Mouse (Mus musculus) lung, postnatal 36 days (tissue): ENCODE results near the gene Ank2.
"Not testable (repeated sequence)": the region's sequence is repeated elsewhere in the genome, so short reads cannot be mapped to it uniquely, and the experiment has no call there.

ENCODE experiments used
- DNase-seq: peaks from one replicate; pipeline ENCODE4 v3.0.0; 2022; ENCODE audit warnings: mixed read lengths

Gene Ank2

GRCm38 (mm10) chr3:127408684-127409550, 90.2 kb downstream of the Ank2 start:
- DNase-seq: peak; percentile 48

- no peak for DNase-seq
Observed at GRCm38 (mm10) chr3:127407868-127408574, 91.1 kb downstream of the Ank2 start.

GRCm38 (mm10) chr3:127406883-127407282, 92.3 kb downstream of the Ank2 start:
- DNase-seq: no peak

- DNase-seq: no peak
Observed at GRCm38 (mm10) chr3:127404371-127404770, 94.8 kb downstream of the Ank2 start.

- no peak for DNase-seq
Observed at GRCm38 (mm10) chr3:127400976-127401375, 98.2 kb downstream of the Ank2 start.

- not testable (repeated sequence) for DNase-seq
Observed at GRCm38 (mm10) chr3:127400468-127400867, 98.7 kb downstream of the Ank2 start.

GRCm38 (mm10) chr3:127397774-127398173, 101.4 kb downstream of the Ank2 start:
- no peak for DNase-seq

GRCm38 (mm10) chr3:127395202-127395601, 103.9 kb downstream of the Ank2 start:
- DNase-seq: no peak

GRCm38 (mm10) chr3:127387016-127387517, 112.1 kb downstream of the Ank2 start:
- DNase-seq: no peak

- DNase-seq: no peak
Observed at GRCm38 (mm10) chr3:127383231-127383630, 115.9 kb downstream of the Ank2 start.

- DNase-seq: no peak
Observed at GRCm38 (mm10) chr3:127376901-127377460, 122.2 kb downstream of the Ank2 start.

- DNase-seq: no peak
Observed at GRCm38 (mm10) chr3:127375956-127376660, 123.0 kb downstream of the Ank2 start.

- DNase-seq: no peak
Observed at GRCm38 (mm10) chr3:127374190-127374710, 124.9 kb downstream of the Ank2 start.

- no peak for DNase-seq
Observed at GRCm38 (mm10) chr3:127371774-127372173, 127.4 kb downstream of the Ank2 start.

GRCm38 (mm10) chr3:127369529-127369928, 129.6 kb downstream of the Ank2 start:
- no peak for DNase-seq

GRCm38 (mm10) chr3:127367450-127367849, 131.7 kb downstream of the Ank2 start:
- DNase-seq: no peak

GRCm38 (mm10) chr3:127363512-127363911, 135.6 kb downstream of the Ank2 start:
- no peak for DNase-seq

GRCm38 (mm10) chr3:127362611-127363393, 136.3 kb downstream of the Ank2 start:
- DNase-seq: no peak

- no peak for DNase-seq
Observed at GRCm38 (mm10) chr3:127361846-127362245, 137.3 kb downstream of the Ank2 start.

GRCm38 (mm10) chr3:127361384-127361783, 137.8 kb downstream of the Ank2 start:
- DNase-seq: no peak

- peak; percentile 56 for DNase-seq
Observed at GRCm38 (mm10) chr3:127355252-127355651, 143.9 kb downstream of the Ank2 start.
